Mouse (Mus musculus) embryonic stem cell, embryonic (primary cell): ENCODE measurements around the gene Fam76a.

ENCODE experiments used
- CTCF ChIA-PET, 4 experiments: fragments of 300-600 bp in 2 of 4; fragments of 350-600 bp in 2 of 4; sonication (Branson Sonifier 250); formaldehyde crosslinking; loops; one replicate each; lab custom pipeline; 2022; ENCODE audit warnings: inconsistent platforms in 2 of 4; lab: Charles Lee
- POLR2A ChIA-PET, 4 experiments: fragments of 300-600 bp in 2 of 4; fragments of 350-600 bp in 2 of 4; sonication (Branson Sonifier 250); formaldehyde crosslinking; loops; one replicate each; lab custom pipeline; 2022; ENCODE audit warnings: antibody characterized with exemption in 4 of 4, inconsistent platforms in 1 of 4; lab: Charles Lee

The Fam76a gene

DNA sequence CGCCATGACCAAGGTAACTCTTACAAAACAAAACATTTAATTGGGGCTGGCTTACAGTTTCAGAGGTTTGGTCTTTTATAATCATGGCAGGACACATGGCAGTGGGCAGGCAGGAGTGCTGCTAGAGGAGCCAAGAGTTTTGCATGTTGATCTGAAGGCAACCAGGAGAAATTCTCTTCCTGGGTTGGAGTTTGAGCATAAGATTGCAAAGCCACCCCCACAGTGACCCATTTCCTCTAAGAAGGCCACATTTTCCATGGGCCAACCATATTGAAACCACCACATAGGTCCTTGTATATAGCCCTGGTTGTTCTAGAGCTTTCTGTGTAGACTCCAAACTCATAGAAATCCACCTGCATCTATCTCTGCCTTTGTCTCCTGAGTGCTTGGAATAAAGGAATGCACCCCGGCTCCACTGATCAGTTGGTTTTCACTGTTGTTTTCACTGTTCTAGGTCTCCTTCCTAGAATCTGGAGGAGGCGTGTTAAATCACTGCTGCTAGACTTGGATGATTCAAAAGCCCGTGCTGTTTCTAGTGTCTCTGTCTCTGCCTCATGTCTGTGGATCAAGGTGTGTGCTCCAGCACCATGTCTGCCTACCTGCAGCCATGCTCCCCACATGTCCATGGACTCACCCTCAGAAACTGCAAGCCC is 10.5 kb upstream of the Fam76a start:
- ChIA-PET CTCF (interaction anchor here in 2 of 4 experiments (0.6 to 2.1 kb wide), 3 partner anchors 13 to 74 kb away, joined by 3 to 7 read pairs (median 3); no protein-coding TSS in a partner anchor), POLR2A (interaction anchor here in 3 of 4 experiments (0.5 to 1.2 kb wide), 4 partner anchors 49 to 369 kb away, joined by 3 to 6 read pairs (median 4); partner anchors contain the start of gene Stx12 (in 2 of the 3))

DNA sequence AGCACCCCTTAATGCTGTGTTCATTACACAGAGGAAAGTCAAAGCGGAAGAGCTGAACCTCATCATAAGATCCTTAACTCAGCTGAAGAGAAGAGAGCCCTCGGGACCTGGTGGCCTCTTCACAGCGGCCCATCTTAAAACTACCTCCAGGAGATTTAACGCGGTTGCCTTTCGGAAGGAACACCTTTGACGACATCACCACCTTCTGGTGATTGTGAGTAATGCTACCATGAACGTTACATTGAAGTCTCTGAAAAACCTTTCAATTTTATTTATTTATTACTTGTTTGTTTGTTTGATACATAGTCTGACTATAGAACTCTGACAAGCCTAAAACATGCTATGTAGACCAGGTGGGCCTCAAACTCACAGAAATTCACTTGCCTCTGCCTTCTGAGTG is 8.4 kb upstream of the Fam76a start:
- CTCF ChIA-PET = interaction anchor here in 3 of 4 experiments (0.5 to 2.8 kb wide), 14 partner anchors 9 to 376 kb away, joined by 3 to 18 read pairs (median 4); no protein-coding TSS in a partner anchor
- POLR2A ChIA-PET = interaction anchor here in 2 of 4 experiments (0.6 to 1.6 kb wide), 12 partner anchors 9 to 279 kb away, joined by 3 to 5 read pairs (median 4); partner anchors contain the start of gene Ppp1r8 (in 2 of the 2)

DNA sequence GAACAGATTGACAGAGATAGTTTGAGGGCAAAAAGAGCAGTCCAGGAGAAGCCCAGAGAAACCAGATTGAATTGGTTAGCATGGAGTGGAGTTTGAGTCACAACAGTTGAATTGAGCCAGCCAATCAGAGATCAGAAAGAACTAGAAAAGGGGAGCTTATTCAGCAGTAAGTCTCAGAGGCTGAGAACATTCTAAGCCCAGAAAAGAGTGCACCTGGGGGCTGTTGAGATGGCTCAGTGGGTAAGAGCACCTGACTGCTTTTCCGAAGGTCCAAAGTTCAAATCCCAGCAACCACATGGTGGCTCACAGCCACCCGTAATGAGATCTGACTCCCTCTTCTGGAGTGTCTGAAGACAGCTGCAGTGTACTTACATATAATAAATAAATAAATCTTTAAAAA is 4.2 kb upstream of the Fam76a start:
- POLR2A ChIA-PET = interaction anchor here in 3 of 4 experiments (0.5 to 2.0 kb wide), 11 partner anchors 8 to 516 kb away, joined by 3 to 5 read pairs (median 3); no protein-coding TSS in a partner anchor
- CTCF ChIA-PET = interaction anchor here in 2 of 4 experiments (0.6 to 0.8 kb wide), 4 partner anchors 60 to 468 kb away, joined by 3 to 9 read pairs (median 5); no protein-coding TSS in a partner anchor

DNA sequence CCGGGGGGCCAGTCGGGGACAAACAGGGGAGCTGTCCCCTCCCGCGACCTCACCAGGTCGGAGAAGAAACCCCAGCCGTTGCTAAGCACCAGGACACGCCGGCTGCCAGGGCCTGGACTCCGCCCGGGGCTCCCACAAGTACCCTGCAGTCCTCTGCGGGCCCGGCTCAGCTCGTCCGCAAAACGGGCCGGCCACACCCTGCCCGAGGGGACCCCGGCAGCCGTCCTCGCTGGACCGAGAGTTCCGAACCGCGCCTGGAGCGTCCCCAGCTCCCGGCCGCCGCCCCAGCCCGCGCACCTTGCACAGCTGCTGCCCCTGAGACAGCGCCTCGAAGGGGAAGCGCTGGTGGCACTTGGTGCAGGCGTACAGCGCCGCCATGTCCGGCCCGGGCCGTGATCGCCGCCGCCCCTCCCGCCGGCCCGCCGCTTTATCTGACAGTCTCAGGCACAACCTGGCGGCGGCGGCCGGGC is 262 bp downstream of the Fam76a start:
- ChIA-PET CTCF (interaction anchor here in 3 of 4 experiments (0.5 to 2.1 kb wide), 11 partner anchors 17 to 430 kb away, joined by 3 to 10 read pairs (median 3); no protein-coding TSS in a partner anchor), POLR2A (interaction anchor here (0.6 to 3.2 kb wide), 60 partner anchors 8 to 710 kb away, joined by 3 to 30 read pairs (median 4); partner anchors contain the start of genes Ppp1r8 (in 3 of the 4), Rpa2 (in 2 of the 4), Stx12 (in 2 of the 4) and Atpif1 (in 1 of the 4))

DNA sequence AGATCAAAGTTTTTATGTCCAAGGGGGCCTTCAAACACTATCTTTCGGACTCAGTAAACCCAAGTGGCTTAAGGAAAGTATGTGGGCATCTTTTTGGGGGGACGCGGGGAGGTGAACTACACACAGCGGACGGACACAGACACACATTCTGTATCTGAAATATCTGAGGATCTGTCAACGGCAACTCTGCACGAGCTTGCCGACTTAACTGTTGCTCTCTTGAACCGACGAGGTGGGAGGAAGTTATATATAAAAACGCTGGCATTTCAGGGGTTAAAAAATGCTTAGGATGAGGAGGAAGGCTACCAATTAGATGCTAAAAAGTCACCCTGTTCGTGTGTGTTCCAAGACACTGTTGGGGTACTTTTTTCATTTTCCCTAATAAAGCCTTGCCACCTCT is 870 bp downstream of the Fam76a start:
- CTCF ChIA-PET = interaction anchor here in 2 of 4 experiments (1.3 to 2.1 kb wide), 3 partner anchors 24 to 98 kb away, joined by 3 to 10 read pairs (median 8); no protein-coding TSS in a partner anchor
- POLR2A ChIA-PET = interaction anchor here in 3 of 4 experiments (0.6 to 3.2 kb wide), 29 partner anchors 10 to 644 kb away, joined by 3 to 30 read pairs (median 4); partner anchors contain the start of genes Ppp1r8 (in 2 of the 3), Atpif1 (in 1 of the 3), Sesn2 (in 1 of the 3) and Slc9a1 (in 1 of the 3)

DNA sequence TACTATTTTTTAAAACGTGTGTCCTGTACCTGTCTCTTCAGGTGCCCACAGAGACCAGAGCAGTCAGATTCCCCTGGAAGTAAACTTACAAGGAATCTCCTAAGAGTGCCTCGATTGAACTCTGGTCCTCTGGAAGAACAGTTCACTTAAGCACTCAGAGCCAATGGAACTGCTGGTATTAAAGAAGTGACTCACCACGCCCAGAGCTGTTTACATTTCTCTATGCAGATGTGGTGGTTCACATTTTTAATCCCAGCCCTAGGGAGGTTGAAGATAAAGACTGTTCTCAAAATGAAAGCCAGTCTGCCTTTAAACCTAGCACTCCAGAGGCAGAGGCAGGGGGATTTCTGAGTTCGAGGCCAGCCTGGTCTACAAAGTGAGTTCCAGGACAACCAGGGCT is 2.2 kb downstream of the Fam76a start:
- POLR2A ChIA-PET = interaction anchor here (0.6 to 1.6 kb wide), 9 partner anchors 9 to 566 kb away, joined by 3 to 7 read pairs (median 3); no protein-coding TSS in a partner anchor
- CTCF ChIA-PET = interaction anchor here in 2 of 4 experiments (0.6 to 1.9 kb wide), 2 partner anchors 96 to 368 kb away, joined by 4 to 8 read pairs; no protein-coding TSS in a partner anchor

DNA sequence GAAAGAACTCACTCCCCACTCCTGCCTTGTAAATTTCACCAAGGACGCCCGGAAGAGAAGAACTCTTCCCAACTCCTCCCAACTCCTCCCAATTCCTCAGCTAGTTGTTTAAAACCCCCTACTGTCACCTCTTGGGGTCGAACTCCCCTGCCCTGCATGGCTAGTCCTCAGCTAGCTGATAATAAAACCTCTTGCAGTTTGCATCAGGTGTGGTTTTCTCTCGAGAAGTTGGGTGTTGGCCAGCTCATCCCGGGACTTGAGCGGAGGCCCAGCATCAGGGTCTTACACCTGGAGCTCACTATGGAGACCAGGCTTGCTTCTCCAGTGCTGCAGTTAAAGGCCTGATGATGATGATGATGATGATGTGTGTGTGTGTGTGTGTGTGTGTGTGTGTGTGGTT is 3.9 kb downstream of the Fam76a start:
- ChIA-PET POLR2A (interaction anchor here (0.5 to 2.4 kb wide), 15 partner anchors 8 to 1086 kb away, joined by 3 to 14 read pairs (median 4); partner anchors contain the start of gene Ppp1r8 (in 2 of the 4)), CTCF (interaction anchor here in 2 of 4 experiments (0.7 kb wide), 2 partner anchors 20 to 185 kb away, joined by 3 to 7 read pairs; no protein-coding TSS in a partner anchor)

DNA sequence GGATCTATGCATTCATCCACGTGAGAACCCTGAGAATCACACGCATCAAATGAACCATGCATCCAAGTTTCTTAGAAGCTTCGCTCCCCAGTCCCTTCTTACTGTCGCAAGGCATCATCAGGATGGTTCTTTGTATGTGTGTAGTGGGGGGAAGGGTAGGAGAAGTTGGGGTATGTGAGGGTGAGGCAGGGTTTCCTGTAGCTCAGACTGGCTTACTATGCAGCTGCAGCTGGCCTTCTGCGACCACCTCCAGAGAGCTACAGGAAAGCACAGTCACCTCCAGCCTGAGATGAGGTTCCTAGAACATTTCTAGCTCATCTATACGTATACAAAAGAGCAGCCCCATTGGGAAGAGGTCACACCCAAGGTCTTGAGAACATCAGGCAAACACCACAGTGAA is 10.2 kb downstream of the Fam76a start:
- ChIA-PET CTCF (interaction anchor here in 1 of 4 experiments (1.1 to 2.4 kb wide), 2 partner anchors 11 to 88 kb away, joined by 3 to 7 read pairs; partner anchors contain the start of gene Fam76a), POLR2A (interaction anchor here in 3 of 4 experiments (0.8 to 1.5 kb wide), 5 partner anchors 9 to 138 kb away, joined by 3 to 7 read pairs (median 3); partner anchors contain the start of gene Fam76a (in 2 of the 3))

DNA sequence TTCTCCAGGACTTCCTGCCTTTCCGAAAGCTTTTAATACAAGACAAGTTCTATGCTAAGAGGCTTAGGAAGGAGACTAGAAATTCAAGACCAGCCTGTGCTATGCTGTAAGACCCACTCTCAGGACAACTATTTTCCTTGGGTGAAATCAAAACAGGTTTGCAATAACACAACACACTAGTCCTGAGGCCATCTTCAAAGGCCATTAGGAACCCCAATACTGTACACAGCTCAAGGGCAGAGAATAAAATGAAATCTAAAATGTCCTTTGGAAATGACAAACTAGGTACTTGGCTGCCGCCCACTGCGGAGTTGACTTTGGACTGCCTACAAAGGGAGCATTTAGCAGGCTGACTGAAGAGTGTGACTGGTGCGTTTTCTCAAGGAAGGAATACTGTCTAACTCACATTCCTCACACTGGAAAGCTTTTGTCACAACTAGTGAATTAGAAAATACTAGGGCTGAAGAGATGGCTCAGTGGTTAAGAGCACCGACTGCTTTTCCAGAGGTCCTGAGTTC is 16.5 kb downstream of the Fam76a start:
- POLR2A ChIA-PET = interaction anchor here in 3 of 4 experiments (0.7 to 1.6 kb wide), 5 partner anchors 9 to 232 kb away, joined by 3 to 4 read pairs (median 3); partner anchors contain the start of gene Ppp1r8 (in 1 of the 3)
- CTCF ChIA-PET = no interaction called here

DNA sequence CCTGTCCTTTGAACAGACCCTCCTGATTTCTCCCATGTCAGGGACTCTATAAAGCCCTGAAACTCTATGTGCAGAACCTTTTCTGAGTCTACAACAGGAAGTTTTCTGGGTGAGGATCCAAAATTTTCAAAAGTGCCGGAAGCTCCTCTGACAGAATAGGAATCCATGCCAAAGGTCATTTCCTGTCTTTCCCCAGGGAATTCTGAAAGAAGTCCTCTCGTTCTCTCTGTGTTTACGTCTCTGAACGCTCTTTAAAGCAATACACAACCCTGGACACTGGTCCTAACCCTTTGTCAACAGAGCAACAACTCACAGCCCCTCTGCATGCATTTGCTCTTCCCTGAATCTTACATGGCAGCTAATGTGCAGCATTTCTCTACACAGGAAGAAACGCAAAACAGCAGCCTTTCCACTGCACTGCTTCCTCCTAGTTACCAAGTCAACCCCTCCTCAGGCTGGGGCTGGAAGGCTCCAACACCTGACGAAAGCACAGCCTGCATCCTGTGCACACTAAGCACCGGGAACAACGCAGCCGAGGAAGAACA is 17.5 kb downstream of the Fam76a start:
- POLR2A ChIA-PET = interaction anchor here in 2 of 4 experiments (0.6 to 1.3 kb wide), 5 partner anchors 8 to 62 kb away, joined by 3 to 4 read pairs (median 3); partner anchors contain the start of gene Ppp1r8 (in 1 of the 2)
- CTCF ChIA-PET = no interaction called here

DNA sequence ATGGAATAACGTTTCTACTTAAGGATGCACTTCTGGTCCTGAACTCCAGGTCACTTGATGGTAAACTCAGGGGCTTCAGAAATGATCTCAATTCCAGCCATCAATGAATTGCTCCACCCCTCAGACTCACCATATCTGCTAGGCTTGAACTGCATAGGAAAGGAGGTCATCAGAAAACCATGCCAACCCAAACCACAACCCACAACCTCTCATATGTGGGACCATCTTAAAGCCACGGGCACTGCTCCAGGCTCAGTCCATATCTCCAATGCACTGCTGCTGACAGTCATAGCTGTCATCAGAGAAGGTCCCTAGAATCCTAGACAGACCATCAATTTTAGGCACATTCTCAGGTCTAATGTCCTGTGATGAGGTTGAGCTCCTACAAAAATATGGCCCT is 18.3 kb downstream of the Fam76a start:
- ChIA-PET CTCF (interaction anchor here in 2 of 4 experiments (0.6 to 0.7 kb wide), 2 partner anchors 12 to 16 kb away, joined by 3 read pairs; no protein-coding TSS in a partner anchor), POLR2A (interaction anchor here in 2 of 4 experiments (0.6 to 1.1 kb wide), 4 partner anchors 9 to 573 kb away, joined by 3 read pairs; no protein-coding TSS in a partner anchor)

DNA sequence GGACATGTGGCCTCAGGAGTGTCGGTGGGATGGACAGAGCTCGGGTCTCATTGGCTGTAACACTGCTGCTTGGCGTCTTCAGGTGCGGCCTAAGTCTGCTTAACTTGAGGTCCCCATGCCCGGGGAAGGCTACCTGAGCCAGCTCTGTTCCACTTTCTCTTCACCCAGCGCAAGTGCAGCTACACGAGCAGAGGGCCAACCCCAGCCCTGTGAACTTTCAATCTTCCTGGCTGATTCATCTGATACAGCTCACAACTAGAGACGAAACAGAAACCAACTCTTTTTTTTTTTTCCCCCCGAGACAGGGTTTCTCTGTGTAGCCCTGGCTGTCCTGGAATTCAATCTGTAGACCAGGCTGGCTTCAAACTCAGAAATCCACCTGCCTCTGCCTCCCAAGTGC is 24.2 kb downstream of the Fam76a start:
- POLR2A ChIA-PET = interaction anchor here in 3 of 4 experiments (0.5 to 2.3 kb wide), 11 partner anchors 11 to 163 kb away, joined by 3 to 8 read pairs (median 3); partner anchors contain the start of genes Fam76a (in 2 of the 3), Stx12 (in 2 of the 3) and Ppp1r8 (in 1 of the 3)
- CTCF ChIA-PET = interaction anchor here in 1 of 4 experiments (1.0 kb wide), 1 partner anchor 10 kb away, joined by 3 read pairs; no protein-coding TSS in a partner anchor

DNA sequence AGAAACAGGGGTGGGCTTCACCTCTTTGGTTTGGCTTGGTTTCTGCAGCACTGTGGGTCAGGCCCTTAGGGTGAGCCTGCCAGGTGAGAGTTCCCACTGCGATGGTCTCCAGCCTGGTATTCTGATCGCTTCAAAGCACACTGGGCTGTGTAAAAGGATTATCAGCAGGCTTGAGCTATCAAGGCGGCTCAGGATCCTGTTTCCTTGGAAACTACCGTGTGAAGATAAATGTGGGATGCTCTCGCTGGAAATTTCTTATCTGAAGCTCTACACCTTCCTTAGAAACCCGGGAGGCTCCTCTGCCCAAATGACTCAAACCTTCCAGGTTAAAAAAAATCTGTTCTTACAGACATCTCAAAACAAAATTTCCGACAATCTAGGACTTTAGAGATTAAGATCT is 28.0 kb downstream of the Fam76a start:
- ChIA-PET CTCF (interaction anchor here in 1 of 4 experiments (0.5 kb wide), 1 partner anchor 77 kb away, joined by 3 read pairs; no protein-coding TSS in a partner anchor), POLR2A (interaction anchor here in 2 of 4 experiments (1.0 to 1.7 kb wide), 4 partner anchors 10 to 51 kb away, joined by 3 to 4 read pairs (median 3); partner anchors contain the start of genes Fam76a (in 1 of the 2), Ppp1r8 (in 1 of the 2) and Stx12 (in 1 of the 2))

DNA sequence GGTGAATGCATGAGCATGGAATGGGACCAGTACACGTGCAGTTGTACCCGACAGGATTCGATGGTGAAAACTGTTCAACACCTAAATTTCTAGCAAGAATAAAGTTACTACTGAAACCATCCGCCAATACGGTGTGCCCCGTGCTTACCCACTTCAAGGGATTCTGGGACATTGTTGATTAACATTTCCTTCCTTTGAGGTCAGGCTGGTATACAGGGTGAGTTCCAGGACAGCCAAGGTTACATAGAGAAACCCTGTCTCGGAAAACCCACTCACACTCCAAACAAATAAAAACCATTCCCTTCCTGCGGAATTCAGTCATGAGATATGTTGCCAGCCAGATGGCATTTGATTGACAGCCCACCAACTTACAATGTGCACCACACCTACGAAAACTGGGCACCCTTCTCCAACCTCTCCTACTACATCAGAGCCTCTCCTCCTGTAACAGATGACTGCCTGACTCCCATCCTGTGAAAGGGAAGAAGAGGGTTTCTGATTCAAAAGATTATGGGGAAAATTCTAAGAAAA is 37.4 kb downstream of the Fam76a start:
- CTCF ChIA-PET = interaction anchor here in 2 of 4 experiments (0.6 to 1.8 kb wide), 3 partner anchors 61 to 1193 kb away, joined by 4 to 8 read pairs (median 6); no protein-coding TSS in a partner anchor
- POLR2A ChIA-PET = interaction anchor here in 3 of 4 experiments (1.0 to 5.7 kb wide), 18 partner anchors 10 to 468 kb away, joined by 3 to 34 read pairs (median 5); partner anchors contain the start of genes Ppp1r8 (in 3 of the 3) and Wdtc1 (in 1 of the 3)

DNA sequence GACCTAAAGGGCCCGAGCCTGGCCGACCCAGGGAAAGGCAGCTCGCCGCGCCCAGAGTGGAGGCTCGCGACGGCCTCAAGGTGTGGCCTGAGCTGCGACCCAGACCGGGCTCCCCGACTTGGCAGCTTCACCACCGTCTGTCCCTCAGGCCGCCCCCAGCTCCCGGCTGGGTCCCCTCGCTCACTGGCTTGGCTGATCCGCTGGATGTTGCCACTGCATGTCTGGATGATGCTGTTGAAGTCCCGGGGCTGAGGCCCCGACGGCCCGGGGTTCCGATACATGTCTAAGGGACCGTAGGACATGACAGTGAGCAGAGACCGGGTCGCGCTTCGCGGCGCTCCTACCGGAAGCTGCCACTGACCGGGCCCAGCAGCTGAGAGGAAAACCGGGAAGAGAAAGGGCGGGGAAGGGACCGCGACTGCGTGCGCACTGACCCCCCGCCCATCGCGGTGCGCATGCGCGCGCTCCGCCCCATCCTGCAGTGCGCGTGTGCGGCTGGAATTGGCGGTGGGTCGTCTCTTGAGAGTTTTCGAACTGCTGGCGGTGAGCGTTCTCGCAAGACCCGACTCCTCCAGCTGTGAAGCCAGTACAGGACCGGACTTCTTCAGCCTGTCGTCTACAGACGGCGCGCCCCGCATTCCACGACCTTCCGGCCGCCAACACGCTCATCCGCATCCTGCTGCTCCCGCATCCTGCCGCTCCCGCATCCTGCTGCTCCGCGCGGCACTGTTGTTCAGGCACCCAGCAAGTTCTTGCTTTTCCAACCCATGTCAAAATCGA is 38.1 kb downstream of the Fam76a start, which contains the start of gene Stx12:
Stx12 (minus strand) TSS at position 446 of the 780 bp plus-strand sequence.
- POLR2A ChIA-PET = interaction anchor here (0.5 to 5.7 kb wide), 43 partner anchors 10 to 1157 kb away, joined by 3 to 34 read pairs (median 3); partner anchors contain the start of genes Fam76a (in 3 of the 4), Ppp1r8 (in 3 of the 4), Rpa2 (in 1 of the 4) and Wdtc1 (in 1 of the 4)
- CTCF ChIA-PET = interaction anchor here (0.5 to 1.8 kb wide), 10 partner anchors 15 to 1194 kb away, joined by 3 to 8 read pairs (median 3); no protein-coding TSS in a partner anchor
